Mouse (Mus musculus) skeletal muscle tissue, adult 2 months (tissue): Measurements from ENCODE around the gene Olfr1315-ps1.

ENCODE experiments used
- DNase-seq: peaks from one replicate; pipeline ENCODE4 v3.0.0-alpha.2; 2012; ENCODE audit warnings: low read depth, low spot score

Olfr1315-ps1 gene

DNA sequence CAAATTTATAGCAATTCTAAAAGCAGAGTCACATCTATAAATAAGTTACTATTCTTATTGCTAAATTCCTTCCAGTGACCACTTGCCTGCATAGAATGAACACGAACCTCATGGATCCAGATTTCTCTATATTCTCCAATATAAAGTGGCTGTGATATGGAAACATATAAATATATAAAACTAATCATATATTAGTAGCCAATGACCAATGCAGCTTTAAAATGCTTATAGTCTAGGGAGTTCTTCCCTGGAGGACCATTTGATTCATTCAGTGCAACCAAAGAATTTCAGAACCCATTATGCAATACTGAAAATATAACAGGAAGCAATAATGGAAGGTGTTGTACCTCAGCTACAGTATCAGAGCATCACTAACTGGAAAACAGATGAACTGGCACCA is at the start of gene Olfr1315-ps1:
Gene Olfr1315-ps1, minus strand, starts transcription at position 101 of the 400 bp plus-strand sequence.
- DNase-seq = no peak

DNA sequence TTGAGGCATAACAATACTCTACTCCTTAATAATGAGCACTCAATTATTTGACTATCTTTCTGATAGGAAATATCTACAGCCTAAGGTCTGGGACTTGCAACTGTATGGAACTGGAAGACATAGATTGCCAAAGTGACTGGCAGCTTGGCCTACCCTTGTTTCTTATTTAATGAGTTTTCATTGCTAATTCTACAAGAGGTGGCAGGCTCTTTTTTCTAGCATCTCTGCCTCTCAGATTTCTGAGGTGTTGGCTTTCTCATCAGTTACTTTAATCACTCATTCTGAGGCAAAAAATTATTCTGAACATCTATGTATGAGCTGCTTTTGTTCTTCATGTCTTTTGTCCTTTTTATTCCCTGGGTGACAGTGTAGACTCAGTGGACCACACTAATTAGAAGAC is 38.7 kb upstream of the Olfr1315-ps1 start, which contains the start of gene Olfr1318:
Gene Olfr1318, plus strand, starts transcription at position 301 of the 400 bp plus-strand sequence.
- DNase-seq = no peak

DNA sequence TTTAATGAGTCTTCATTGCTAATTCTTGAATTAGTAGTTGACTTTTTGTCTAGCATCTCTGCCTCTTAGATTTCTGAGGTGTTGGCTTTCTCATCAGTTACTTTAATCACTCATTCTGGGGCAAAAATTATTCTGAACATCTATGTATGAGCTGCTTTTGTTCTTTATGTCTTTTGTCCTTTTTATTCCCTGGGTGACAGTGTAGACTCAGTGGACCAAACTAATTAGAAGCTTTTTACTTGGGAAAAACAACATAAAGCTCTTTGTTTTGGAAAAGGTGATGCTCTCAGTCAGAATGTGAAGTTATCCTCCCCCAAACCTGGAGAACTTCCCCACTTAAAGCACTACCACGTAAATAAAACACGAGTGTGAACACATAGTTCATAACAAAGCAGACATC is 24.8 kb upstream of the Olfr1315-ps1 start, which contains the start of gene Olfr1317:
Gene Olfr1317, plus strand, starts transcription at position 301 of the 400 bp plus-strand sequence.
- DNase-seq = no peak

DNA sequence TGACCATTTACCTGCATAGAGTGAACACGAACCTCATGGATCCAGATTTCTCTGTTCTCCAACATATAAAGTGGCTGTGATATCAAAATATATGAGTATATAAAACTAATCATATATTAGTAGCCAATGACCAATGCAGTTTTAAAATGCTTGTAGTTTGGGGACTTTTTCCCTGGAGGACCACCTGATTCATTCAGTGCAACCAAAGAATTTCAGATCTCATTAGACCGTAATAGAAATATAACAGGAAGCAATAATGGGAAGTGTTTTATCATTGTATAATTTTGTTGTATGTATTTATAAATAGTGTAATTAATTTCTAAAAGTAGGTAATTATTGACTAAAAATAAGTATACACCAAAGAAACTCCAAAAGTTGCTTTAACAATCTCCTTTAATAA is 19.6 kb upstream of the Olfr1315-ps1 start, which contains the start of gene Olfr1316:
Gene Olfr1316, minus strand, starts transcription at position 101 of the 400 bp plus-strand sequence.
- no peak for DNase-seq

DNA sequence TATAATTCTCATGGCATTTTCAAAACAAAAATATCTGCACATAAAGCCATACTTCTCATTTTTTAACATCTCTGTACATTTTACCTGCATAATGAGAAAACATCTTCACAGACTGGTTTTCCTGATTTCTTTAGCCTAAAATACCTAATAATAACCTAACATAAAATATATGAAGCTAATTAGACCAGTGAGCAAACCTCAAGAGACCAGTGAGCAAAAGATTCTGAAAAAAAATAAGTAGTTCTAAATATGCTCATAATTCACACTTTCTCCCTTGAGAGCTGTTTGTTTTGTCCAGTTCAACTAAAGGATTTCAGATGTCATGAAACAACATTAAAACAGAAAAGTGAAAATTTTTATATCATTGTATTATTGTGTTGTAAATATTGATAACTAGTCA is 18.6 kb downstream of the Olfr1315-ps1 start, which contains the start of gene Olfr1314:
Gene Olfr1314, minus strand, starts transcription at position 101 of the 400 bp plus-strand sequence.
- no peak for DNase-seq

DNA sequence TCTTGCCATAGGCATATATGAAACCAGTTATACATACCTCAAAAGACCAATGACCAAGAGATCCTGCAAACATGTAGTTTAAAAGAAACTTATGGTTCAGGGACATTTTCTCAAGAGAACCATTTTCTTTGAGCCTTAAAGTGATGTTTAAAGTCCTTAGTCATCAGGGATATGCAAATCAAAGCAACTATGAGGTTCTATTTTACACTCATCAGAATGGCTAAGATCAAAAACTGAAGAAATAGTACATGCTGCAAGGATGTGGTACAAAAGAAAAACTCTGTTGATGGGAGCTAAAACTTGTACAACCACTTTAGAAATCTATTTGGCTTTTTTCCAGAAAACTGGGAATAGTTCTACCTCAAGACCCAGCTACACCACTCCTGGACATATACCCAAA is 37.5 kb downstream of the Olfr1315-ps1 start, which contains the start of gene Olfr1313:
Gene Olfr1313, minus strand, starts transcription at position 101 of the 400 bp plus-strand sequence.
- DNase-seq = no peak
